Comparison of ENCODE assay signal across 8 mouse cellular contexts in the genomic region with DNA sequence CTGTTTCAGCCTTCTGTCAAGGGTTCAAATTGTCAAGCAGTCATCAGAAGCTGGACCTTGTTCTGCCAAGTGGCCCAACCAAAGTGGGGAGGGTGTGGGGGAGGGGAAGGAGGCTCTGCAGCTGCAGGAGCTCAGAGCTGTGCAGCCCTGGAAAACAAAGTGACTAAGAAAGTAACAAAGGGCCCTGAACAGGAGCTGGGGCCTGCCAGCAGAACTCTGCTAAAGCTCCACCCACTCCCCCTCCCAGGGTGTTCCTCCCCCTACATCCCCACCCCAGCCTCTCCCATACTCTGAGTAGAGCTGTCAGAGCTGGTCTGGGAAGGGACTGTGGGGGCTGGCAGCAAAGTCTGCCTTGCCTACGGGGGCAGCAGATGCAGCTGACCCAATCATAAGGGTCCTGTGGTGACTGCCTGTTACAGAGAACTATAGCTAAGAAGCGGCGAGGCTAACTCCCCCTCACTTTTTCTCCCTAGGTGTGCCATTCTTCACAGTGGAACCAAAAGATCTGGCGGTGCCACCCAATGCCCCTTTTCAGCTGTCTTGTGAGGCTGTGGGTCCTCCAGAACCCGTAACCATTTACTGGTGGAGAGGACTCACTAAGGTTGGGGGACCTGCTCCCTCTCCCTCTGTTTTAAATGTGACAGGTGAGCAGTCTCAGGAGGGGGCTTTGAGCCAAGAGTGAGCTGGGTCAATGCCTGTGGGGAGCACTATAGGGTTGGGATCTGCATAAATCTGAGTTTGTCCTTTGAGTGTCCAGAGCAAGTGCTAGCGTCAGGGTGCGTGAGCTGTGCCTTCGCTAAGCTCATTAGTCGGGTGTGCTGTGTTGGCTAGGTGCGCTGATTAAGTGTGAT. TPM values are rescaled to one million over a fixed set of nuclear protein-coding genes. Genes with fewer than 3 reads are reported as not detected.
DNase-seq lines count a peak whose midpoint lies in the region; ATAC-seq and TF ChIP-seq lines count a peak whose summit lies in the region.

No protein-coding gene starts in this region.

- H3K4me3 ChIP-seq in heart, embryonic 13.5 days: no peak overlapping the region
- H3K4me3 ChIP-seq in heart, adult 2 months: no peak overlapping the region
- no peak overlapping the region for H3K4me3 ChIP-seq in hindbrain, embryonic 13.5 days
- H3K4me3 ChIP-seq in stomach, embryonic 14.5 days (ENCODE audit: low read depth, low read length): no peak overlapping the region

- peaks cover 60% of the 10 kb centered on the region for H3K4me1 ChIP-seq in heart, embryonic 13.5 days
- H3K4me1 ChIP-seq in heart, adult 2 months (ENCODE audit: control insufficient read depth, insufficient read depth, low read length): peaks cover 2% of the 10 kb centered on the region
- H3K4me1 ChIP-seq in hindbrain, embryonic 13.5 days (replicated peaks): peaks cover 67% of the 10 kb centered on the region
- H3K4me1 ChIP-seq in stomach, embryonic 14.5 days (ENCODE audit: control insufficient read depth, insufficient read depth, low read length): peaks cover 23% of the 10 kb centered on the region

- H3K9me3 ChIP-seq in heart, embryonic 13.5 days: no peaks in the 10 kb centered on the region
- H3K9me3 ChIP-seq in hindbrain, embryonic 13.5 days: no peaks in the 10 kb centered on the region
- no peaks in the 10 kb centered on the region for H3K9me3 ChIP-seq in stomach, embryonic 14.5 days (ENCODE audit: control insufficient read depth, low read depth, low read length)

- 55% methylated on average over 10 of the region's 10 CpGs for WGBS in heart, embryonic 13.5 days
- 79% methylated on average over 10 of the region's 10 CpGs for WGBS in heart, adult 2 months
- 25% methylated on average over 10 of the region's 10 CpGs for WGBS in hindbrain, embryonic 13.5 days
- 51% methylated on average over 10 of the region's 10 CpGs for whole genome bisulfite sequencing in stomach, embryonic 14.5 days

- H3K27me3 ChIP-seq in heart, embryonic 13.5 days (replicated peaks): peaks cover 30% of the 10 kb centered on the region
- H3K27me3 ChIP-seq in heart, adult 2 months (ENCODE audit: control insufficient read depth, insufficient read depth, low read length): peaks cover 1% of the 10 kb centered on the region; the same call in 1 of the 2 replicates
- peaks cover 24% of the 10 kb centered on the region for H3K27me3 ChIP-seq in hindbrain, embryonic 13.5 days
- no peaks in the 10 kb centered on the region for H3K27me3 ChIP-seq in stomach, embryonic 14.5 days (ENCODE audit: control insufficient read depth, insufficient read depth, low read length)

- TF ChIP-seq POLR2A in heart, adult 2 months (IDR thresholded peaks at IDR 0.05; ENCODE audit: insufficient read depth, low read depth, low read length): no peak

- intact Hi-C loops in heart, adult 2 months (cut with DNase I): no loop called here

- peak overlapping the region; percentile 29; the same call in 1 of the 2 replicates for H3K27ac ChIP-seq in heart, embryonic 13.5 days (replicated peaks)
- H3K27ac ChIP-seq in heart, adult 2 months: no peak overlapping the region
- H3K27ac ChIP-seq in hindbrain, embryonic 13.5 days: peak overlapping the region; percentile 66
- peak overlapping the region; percentile 36; the same call in 1 of the 2 replicates for H3K27ac ChIP-seq in stomach, embryonic 14.5 days (ENCODE audit: low read length)

- no peaks in the 10 kb centered on the region for H3K79me2 ChIP-seq in heart, adult 2 months (replicated peaks; ENCODE audit: control insufficient read depth, insufficient read depth, low read length)

- no peak for DNase-seq in heart, adult 2 months
- peak; percentile 21 for DNase-seq in right cerebral cortex, postnatal 25 days
- DNase-seq in right cerebral cortex, postnatal 36 days (ENCODE audit: low spot score in 2 of 2): no peak
- no peak for DNase-seq in thymus, postnatal 36 days
- DNase-seq in spleen, postnatal 10 days (ENCODE audit: low spot score in 2 of 2): no peak

- TF ChIP-seq EP300 in heart, adult 2 months (IDR thresholded peaks at IDR 0.05; ENCODE audit: insufficient read depth, low read depth, low read length): no peak

- H3K36me3 ChIP-seq in heart, embryonic 13.5 days: peaks cover 4% of the 10 kb centered on the region; the same call in 1 of the 2 replicates
- H3K36me3 ChIP-seq in heart, adult 2 months (ENCODE audit: control insufficient read depth, insufficient read depth, low read length): no peaks in the 10 kb centered on the region
- H3K36me3 ChIP-seq in hindbrain, embryonic 13.5 days: peaks cover 23% of the 10 kb centered on the region
- H3K36me3 ChIP-seq in stomach, embryonic 14.5 days (ENCODE audit: control insufficient read depth, insufficient read depth, low read length): peaks cover 6% of the 10 kb centered on the region; the same call in 1 of the 2 replicates

- no peak for ATAC-seq in heart, embryonic 13.5 days (ENCODE audit: extremely low read depth, insufficient number of reproducible peaks, low FRiP score, low TSS enrichment)
- ATAC-seq in hindbrain, embryonic 13.5 days (ENCODE audit: low FRiP score): peak; percentile 25; the same call in 1 of the 2 replicates
- ATAC-seq in stomach, embryonic 14.5 days (ENCODE audit: insufficient number of reproducible peaks, insufficient read depth, low FRiP score, low read depth): peak; percentile 82

- peak overlapping the region; percentile 37; the same call in 1 of the 2 replicates for H3K9ac ChIP-seq in heart, embryonic 13.5 days
- no peak overlapping the region for H3K9ac ChIP-seq in heart, adult 2 months (ENCODE audit: low read depth, low read length)
- H3K9ac ChIP-seq in hindbrain, embryonic 13.5 days: peak overlapping the region; percentile 46; the same call in 1 of the 2 replicates
- H3K9ac ChIP-seq in stomach, embryonic 14.5 days (replicated peaks; ENCODE audit: low read depth, low read length): no peak overlapping the region

- no peak for TF ChIP-seq CTCF in heart, adult 2 months (IDR thresholded peaks at IDR 0.05)

- no peak overlapping the region for H3K4me2 ChIP-seq in heart, embryonic 13.5 days
- H3K4me2 ChIP-seq in hindbrain, embryonic 13.5 days: 0 out of 2 replicates have a peak overlapping the region, but pooled peaks have one; percentile 10
- 0 out of 2 replicates have a peak overlapping the region, but pooled peaks have one; percentile 8 for H3K4me2 ChIP-seq in stomach, embryonic 14.5 days (replicated peaks; ENCODE audit: low read depth, low read length)

RNA-seq across cellular contexts. Expression of gene Tyro3, which starts 5.5 kb away (rescaled TPM):
- polyA plus RNA-seq in heart, embryonic 13.5 days (2015; fragmentation: Nextera tagmentation; extraction: Ambion mirVana): 7.3 and 7.9 TPM in 2 replicates
- 1 to 10 TPM; 1.2 to 1.5 TPM for total RNA-seq in heart, adult 2 months (2021)
- 1.6 and 2.7 TPM in 2 replicates for polyA plus RNA-seq in heart, adult 2 months (2012; rRNA removed)
- 19.4 and 20.0 TPM in 2 replicates for polyA plus RNA-seq in hindbrain, embryonic 13.5 days (2015; fragmentation: Nextera tagmentation; extraction: Ambion mirVana)
- polyA plus RNA-seq in stomach, embryonic 14.5 days (2014; fragmentation: Nextera tagmentation; extraction: Ambion mirVana): 27.2 TPM in 2 replicates

RNA-seq across cellular contexts. Expression of gene Rpap1, which starts 15.7 kb away (rescaled TPM):
- 17.6 and 19.4 TPM in 2 replicates for polyA plus RNA-seq in heart, embryonic 13.5 days (2015; fragmentation: Nextera tagmentation; extraction: Ambion mirVana)
- 10 to 100 TPM; 12.2 to 13.3 TPM for total RNA-seq in heart, adult 2 months (2021)
- 10.5 and 12.1 TPM in 2 replicates for polyA plus RNA-seq in heart, adult 2 months (2012; rRNA removed)
- polyA plus RNA-seq in hindbrain, embryonic 13.5 days (2015; fragmentation: Nextera tagmentation; extraction: Ambion mirVana): 22.2 and 22.6 TPM in 2 replicates
- polyA plus RNA-seq in stomach, embryonic 14.5 days (2014; fragmentation: Nextera tagmentation; extraction: Ambion mirVana): 26.6 and 28.2 TPM in 2 replicates

RNA-seq across cellular contexts. Expression of gene Ltk, which starts 42.8 kb away (rescaled TPM):
- polyA plus RNA-seq in heart, embryonic 13.5 days (2015; fragmentation: Nextera tagmentation; extraction: Ambion mirVana): 0.10 and 0.19 TPM in 2 replicates
- not detected for total RNA-seq in heart, adult 2 months (2021)
- polyA plus RNA-seq in heart, adult 2 months (2012; rRNA removed): 0.09 and 0.39 TPM in 2 replicates
- 0.91 and 1.4 TPM in 2 replicates for polyA plus RNA-seq in hindbrain, embryonic 13.5 days (2015; fragmentation: Nextera tagmentation; extraction: Ambion mirVana)
- 3.1 and 3.3 TPM in 2 replicates for polyA plus RNA-seq in stomach, embryonic 14.5 days (2014; fragmentation: Nextera tagmentation; extraction: Ambion mirVana)

Comparison
In these comparisons a context has a peak if more than half of its experiments do, and no peak if none do; other contexts are left out.
1. H3K9ac ChIP-seq: peak in heart, embryonic 13.5 days (single experiment) and hindbrain, embryonic 13.5 days (single experiment); none in heart, adult 2 months (single experiment) and stomach, embryonic 14.5 days (single experiment).